Mouse (Mus musculus): ENCODE data around the gene Arntl2.

GRCm38 (mm10) chr6:146876820-146877219, 81.0 kb downstream of the Arntl2 start:
- no peak for TF ChIP-seq CTCF (IDR thresholded peaks at IDR 0.05; ENCODE audit: low read depth, low read length)
- no peak for TF ChIP-seq POLR2A (IDR thresholded peaks at IDR 0.05; ENCODE audit: extremely low read depth, insufficient read depth, low read length)

Data from liver, adult 2 months (tissue).